Mouse (Mus musculus) testis, adult 2 months (tissue): ENCODE measurements around the gene Galnt17. TPM values are rescaled to one million over a fixed set of nuclear protein-coding genes. Genes with fewer than 3 reads are reported as not detected.
A peak's percentile ranks its signal among the peaks of the same experiment; 100 is the strongest.

ENCODE experiments used
- H3K27ac ChIP-seq: fragments of 200-500 bp; 2 replicates; pipeline ENCODE4 v1.5.1; 2012; ENCODE audit warnings: low read depth, low read length; ENCODE audit not compliant: control insufficient read depth, insufficient read depth
- H3K27me3 ChIP-seq: fragments of 200-500 bp; 2 replicates; pipeline ENCODE4 v1.6.1; 2012; ENCODE audit warnings: mild to moderate bottlenecking, low read length, moderate library complexity; ENCODE audit not compliant: control insufficient read depth, insufficient read depth
- H3K36me3 ChIP-seq: fragments of 200-500 bp; 2 replicates; pipeline ENCODE4 v1.6.1; 2012; ENCODE audit warnings: mild to moderate bottlenecking, low read length; ENCODE audit not compliant: control insufficient read depth, insufficient read depth
- H3K4me1 ChIP-seq: fragments of 200-500 bp; 2 replicates; pipeline ENCODE4 v1.6.1; 2012; ENCODE audit warnings: low read length; ENCODE audit not compliant: control insufficient read depth, insufficient read depth
- H3K4me3 ChIP-seq: fragments of 200-500 bp; 2 replicates; pipeline ENCODE4 v1.5.1; 2012; ENCODE audit warnings: low read depth, mild to moderate bottlenecking, low read length, moderate library complexity, mixed read lengths; ENCODE audit not compliant: control insufficient read depth
- CTCF ChIP-seq: fragments of 200-500 bp; IDR thresholded peaks from 2 replicates; pipeline ENCODE4 v1.5.1; 2012; ENCODE audit warnings: low read depth, mild to moderate bottlenecking, inconsistent platforms, low read length, moderate library complexity; ENCODE audit not compliant: control insufficient read depth, insufficient read depth, insufficient replicate concordance
- POLR2A ChIP-seq: fragments of 200-500 bp; IDR thresholded peaks from 2 replicates; pipeline ENCODE4 v1.6.1; 2012; ENCODE audit warnings: low read depth, mild to moderate bottlenecking, inconsistent platforms, low read length, moderate library complexity; ENCODE audit not compliant: control insufficient read depth
- polyA plus RNA-seq: library from polyadenylated mRNA; depleted of rRNA; stranded (reverse); fragments of >200 nt; gene quantifications from 2 replicates; pipeline ENCODE4 v1.2.3, GENCODE M21; 2012

The Galnt17 gene
- polyA plus RNA-seq, 1 experiment, result 0.95 TPM

- Histone ChIP-seq H3K4me3 (no peak overlapping the region), H3K27me3 (no peaks in the 10 kb centered on the region), H3K4me1 (no peaks in the 10 kb centered on the region), H3K27ac (no peak overlapping the region), H3K36me3 (no peaks in the 10 kb centered on the region)
- TF ChIP-seq POLR2A (no peak), CTCF (peak; percentile 45; the same call in 1 of the 2 replicates)
Measured at GRCm38 (mm10) chr5:131007871-131008505, 300.3 kb downstream of the Galnt17 start.

- TF ChIP-seq POLR2A, result no peak
- TF ChIP-seq CTCF, result no peak
- Histone ChIP-seq H3K27me3 (no peaks in the 10 kb centered on the region), H3K4me1 (no peaks in the 10 kb centered on the region), H3K27ac (no peak overlapping the region), H3K4me3 (no peak overlapping the region), H3K36me3 (no peaks in the 10 kb centered on the region)
Measured at GRCm38 (mm10) chr5:131007198-131007597, 301.1 kb downstream of the Galnt17 start.

- Histone ChIP-seq H3K36me3 (no peaks in the 10 kb centered on the region), H3K4me3 (no peak overlapping the region), H3K27me3 (no peaks in the 10 kb centered on the region), H3K27ac (no peak overlapping the region), H3K4me1 (no peaks in the 10 kb centered on the region)
- TF ChIP-seq POLR2A (no peak), CTCF (no peak)
Measured at GRCm38 (mm10) chr5:131006524-131006923, 301.8 kb downstream of the Galnt17 start.

- Histone ChIP-seq H3K4me3 (no peak overlapping the region), H3K4me1 (no peaks in the 10 kb centered on the region)
Measured at GRCm38 (mm10) chr5:131000572-131000971, 307.7 kb downstream of the Galnt17 start.

DNA sequence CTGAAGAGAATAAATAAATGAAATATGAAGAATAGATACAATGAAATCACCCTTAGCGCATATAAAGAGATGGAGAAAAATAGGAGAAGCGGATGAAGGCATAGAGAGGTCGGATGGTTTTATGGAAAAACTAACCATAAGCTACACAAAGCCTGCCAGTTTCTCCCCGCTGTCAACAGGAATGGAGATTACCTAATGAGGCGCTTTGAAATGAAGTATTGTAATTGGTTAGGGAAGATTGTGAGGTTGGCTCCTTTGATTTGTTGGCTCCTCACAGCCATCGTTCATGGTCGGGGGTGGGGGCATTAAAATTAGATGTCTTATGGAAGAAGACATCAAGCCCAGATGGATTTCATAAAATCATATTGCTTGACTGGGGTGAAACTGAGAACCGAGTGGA, 329.0 kb downstream of the Galnt17 start:
- no peak overlapping the region for H3K27ac ChIP-seq
- H3K36me3 ChIP-seq, result no peaks in the 10 kb centered on the region
- H3K27me3 ChIP-seq, result no peaks in the 10 kb centered on the region
- TF ChIP-seq CTCF, result no peak
- no peak for TF ChIP-seq POLR2A
- H3K4me3 ChIP-seq, result no peak overlapping the region
- no peaks in the 10 kb centered on the region for H3K4me1 ChIP-seq

More at GRCm38 (mm10) chr5:131000572-131000971, 307.7 kb downstream of the Galnt17 start:
- no peaks in the 10 kb centered on the region for H3K36me3 ChIP-seq
- H3K27me3 ChIP-seq, result no peaks in the 10 kb centered on the region
- H3K27ac ChIP-seq, result no peak overlapping the region
- TF ChIP-seq POLR2A, result no peak

DNA sequence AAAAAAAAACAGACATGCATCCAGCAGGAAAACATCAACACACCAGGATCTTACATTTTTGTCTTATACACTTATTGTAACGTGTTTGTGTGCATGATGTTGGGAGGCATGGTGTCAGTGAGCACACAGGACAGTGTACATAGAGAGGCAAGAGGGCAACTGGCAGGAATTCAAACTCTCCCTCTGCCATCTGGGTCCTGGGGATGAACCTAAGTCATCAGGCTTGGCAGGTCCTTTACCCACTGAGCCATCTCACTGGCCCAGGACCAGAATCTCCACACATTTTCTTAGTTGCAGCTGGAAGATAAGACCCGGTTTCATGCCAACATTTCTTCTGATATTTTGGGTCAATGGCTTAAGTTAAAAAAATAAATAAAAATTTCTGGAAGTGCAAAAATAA, 329.4 kb downstream of the Galnt17 start:
- Histone ChIP-seq H3K36me3 (no peaks in the 10 kb centered on the region), H3K27ac (no peak overlapping the region), H3K4me3 (no peak overlapping the region), H3K4me1 (no peaks in the 10 kb centered on the region), H3K27me3 (no peaks in the 10 kb centered on the region)
- TF ChIP-seq POLR2A (no peak), CTCF (no peak)

DNA sequence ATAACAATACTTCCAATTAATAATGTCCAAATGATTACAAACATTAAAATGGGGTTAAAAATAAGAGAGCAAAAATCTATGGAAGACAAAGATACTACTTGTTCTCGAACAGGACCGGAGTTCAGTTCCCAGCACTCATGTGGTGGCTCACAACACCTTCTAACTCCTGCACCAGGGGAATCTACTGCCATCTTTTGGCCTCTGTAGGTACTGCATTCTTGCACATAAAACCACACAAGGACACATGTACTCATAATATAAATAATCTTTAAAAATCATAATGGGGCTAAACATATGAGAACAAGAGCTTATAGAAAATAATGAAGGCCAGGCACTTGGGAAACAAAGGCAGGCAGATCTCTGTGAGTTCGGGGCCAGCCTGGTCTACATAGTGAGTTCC, 330.3 kb downstream of the Galnt17 start:
- no peaks in the 10 kb centered on the region for H3K27me3 ChIP-seq
- no peak for TF ChIP-seq CTCF
- TF ChIP-seq POLR2A, result no peak
- no peaks in the 10 kb centered on the region for H3K4me1 ChIP-seq
- no peak overlapping the region for H3K4me3 ChIP-seq
- no peak overlapping the region for H3K27ac ChIP-seq
- no peaks in the 10 kb centered on the region for H3K36me3 ChIP-seq

- Histone ChIP-seq H3K27ac (no peak overlapping the region), H3K27me3 (no peaks in the 10 kb centered on the region), H3K36me3 (no peaks in the 10 kb centered on the region), H3K4me3 (no peak overlapping the region), H3K4me1 (no peaks in the 10 kb centered on the region)
- TF ChIP-seq POLR2A (no peak), CTCF (no peak)
Measured at GRCm38 (mm10) chr5:130952361-130952760, 355.9 kb downstream of the Galnt17 start.
